Mouse (Mus musculus) neural tube, embryonic 11.5 days (tissue): ENCODE data around the gene Hecw1. TPM values are rescaled to one million over a fixed set of nuclear protein-coding genes. Genes with fewer than 3 reads are reported as not detected.

Source experiments
- polyA plus RNA-seq: library from polyadenylated mRNA; unstranded; fragments of >200 nt; fragmentation: Nextera tagmentation; extraction: Ambion mirVana; gene quantifications from 2 replicates; pipeline ENCODE4 v1.2.1, GENCODE M21; 2014

Gene Hecw1
- polyA plus RNA-seq, 1 experiment from 2014 or later, result 13.9 TPM

Other genes starting within 250 kb of the Hecw1 start
- gene Mrpl32, start 89.9 kb upstream of the Hecw1 start, polyA plus RNA-seq, result 108 and 115 TPM in 2 replicates
- gene Psma2, start 90.0 kb upstream of the Hecw1 start, polyA plus RNA-seq, result 216 and 226 TPM in 2 replicates
- gene AW209491, start 106.9 kb upstream of the Hecw1 start, polyA plus RNA-seq, result 25.3 and 29.6 TPM in 2 replicates